Mouse (Mus musculus) ES-E14 (cell line): ENCODE results near the gene Slc35b2.

ENCODE experiments used
- HCFC1 ChIP-seq: IDR thresholded peaks from 2 replicates; pipeline ENCODE4 v1.6.1; 2012; ENCODE audit warnings: low read length, inconsistent platforms, borderline replicate concordance; ENCODE audit not compliant: insufficient read depth
- MAFK ChIP-seq: IDR thresholded peaks from 2 replicates; pipeline ENCODE4 v1.6.1; 2014; ENCODE audit warnings: mild to moderate bottlenecking, low read depth, low read length, inconsistent platforms; ENCODE audit not compliant: insufficient read depth
- ZNF384 ChIP-seq: IDR thresholded peaks from 2 replicates; pipeline ENCODE4 v1.6.1; 2012; ENCODE audit warnings: low read depth, low read length, inconsistent platforms

- TF ChIP-seq MAFK (no peak), HCFC1 (no peak), ZNF384 (no peak)
Measured at GRCm38 (mm10) chr17:45578242-45578641, 14.6 kb downstream of the Slc35b2 start.
